Mouse (Mus musculus): ENCODE measurements around the gene Eif6. TPM values are rescaled to one million over a fixed set of nuclear protein-coding genes. Genes with fewer than 3 reads are reported as not detected.

Gene Eif6
- polyA plus RNA-seq, 1 experiment from 2014 or later = 182 TPM

DNA sequence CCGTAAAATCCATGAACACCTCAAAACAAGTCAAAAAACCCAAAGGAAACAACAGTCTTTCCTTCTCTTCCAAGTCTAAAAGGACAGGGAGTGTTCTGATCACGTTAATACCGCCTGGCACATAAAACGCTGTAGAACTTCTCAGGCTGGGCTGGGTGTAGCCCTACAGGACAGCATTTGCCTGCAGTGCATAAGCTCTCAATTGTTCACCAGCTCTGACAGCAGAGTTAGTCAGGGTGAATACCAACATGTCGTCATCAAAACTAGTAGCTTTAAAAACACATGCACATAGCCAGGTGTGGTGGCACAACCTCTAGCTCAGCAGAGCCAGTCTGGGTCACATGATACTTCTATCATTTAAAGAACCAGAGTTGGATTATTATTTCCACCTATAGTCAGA, 5.9 kb downstream of the Eif6 start:
- Histone ChIP-seq H3K9ac (no peak overlapping the region), H3K4me1 (replicated peaks) (peaks cover 41% of the 10 kb centered on the region), H3K27me3 (no peaks in the 10 kb centered on the region), H3K9me3 (replicated peaks) (no peaks in the 10 kb centered on the region), H3K4me2 (no peak overlapping the region), H3K4me3 (replicated peaks) (no peak overlapping the region), H3K36me3 (peaks cover 49% of the 10 kb centered on the region), H3K27ac (peak overlapping the region; percentile 72; the same call in 1 of the 2 replicates)
- DNase-seq (no peak), ATAC-seq (ENCODE audit: low read depth) (no peak)
- 83% methylated on average over 5 of the region's 5 CpGs for WGBS (ENCODE audit: insufficient replicate concordance)

DNA sequence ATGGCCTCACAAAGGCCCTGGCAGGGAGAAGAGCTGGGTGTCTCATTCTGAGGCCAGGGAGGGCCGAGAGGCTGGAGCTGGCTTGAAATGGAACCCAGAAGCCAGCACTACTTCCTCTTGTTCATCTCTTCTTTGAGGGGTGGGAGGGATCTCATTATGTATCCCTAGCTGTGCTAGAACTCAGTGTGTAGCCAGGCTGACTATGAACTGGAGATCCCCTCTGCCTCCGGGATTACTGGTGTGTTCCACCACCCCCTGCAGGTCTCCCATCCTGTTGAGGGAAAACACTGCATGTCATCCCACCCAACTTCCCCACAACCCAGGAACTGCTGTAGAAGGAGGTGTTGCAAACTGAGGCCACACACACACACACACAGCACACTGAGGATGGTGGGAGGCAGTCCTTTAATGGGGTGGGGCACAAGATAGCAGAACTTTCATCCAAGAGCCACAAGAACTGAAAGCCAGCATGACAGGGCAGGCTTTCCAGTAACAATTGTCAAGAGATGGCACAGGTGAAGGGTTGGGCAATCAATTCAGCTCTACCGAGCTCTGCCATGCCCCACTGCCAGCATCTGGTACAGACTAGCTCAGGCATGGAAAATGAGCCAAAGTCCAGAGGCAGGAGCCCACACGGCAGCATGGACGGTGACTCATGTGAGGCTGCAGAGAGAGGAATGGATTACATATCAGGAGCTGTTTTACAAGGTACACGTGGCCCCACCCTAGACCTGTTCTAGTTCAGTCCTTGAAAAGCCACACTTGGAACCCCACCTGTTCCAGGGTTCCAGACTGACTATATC, 7.1 kb downstream of the Eif6 start:
- 62% methylated on average over 6 of the region's 6 CpGs for WGBS (ENCODE audit: insufficient replicate concordance)
- Histone ChIP-seq H3K9ac (0 out of 2 replicates have a peak overlapping the region, but pooled peaks have one; percentile 22), H3K27me3 (no peaks in the 10 kb centered on the region), H3K9me3 (replicated peaks) (no peaks in the 10 kb centered on the region), H3K36me3 (peaks cover 49% of the 10 kb centered on the region), H3K4me2 (peak overlapping the region; percentile 89), H3K4me3 (replicated peaks) (peak overlapping the region; percentile 82; the same call in 1 of the 2 replicates), H3K4me1 (replicated peaks) (peaks cover 32% of the 10 kb centered on the region), H3K27ac (peak overlapping the region; percentile 72)
- DNase-seq (no peak), ATAC-seq (ENCODE audit: low read depth) (no peak)

DNA sequence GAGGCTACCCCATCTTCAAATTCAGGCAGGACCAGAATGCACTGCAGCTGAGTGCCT, 7.5 kb downstream of the Eif6 start, which contains the start of gene BC029722:
BC029722 (minus strand) TSS at position 35 of the 57 bp plus-strand sequence.
- Histone ChIP-seq H3K9me3 (replicated peaks) (no peaks in the 10 kb centered on the region), H3K27me3 (no peaks in the 10 kb centered on the region), H3K36me3 (peaks cover 49% of the 10 kb centered on the region), H3K4me1 (replicated peaks) (peaks cover 32% of the 10 kb centered on the region), H3K9ac (peak within 1 kb of the TSS; percentile 86), H3K4me3 (replicated peaks) (peak within 1 kb of the TSS; percentile 82), H3K4me2 (peak within 1 kb of the TSS; percentile 89), H3K27ac (peak within 1 kb of the TSS; percentile 74)
- DNase-seq (no peak), ATAC-seq (ENCODE audit: low read depth) (no peak)

GRCm38 (mm10) chr2:155818596-155819391, 7.9 kb downstream of the Eif6 start:
- Histone ChIP-seq H3K27ac (peak overlapping the region; percentile 74), H3K27me3 (0 out of 2 replicates have a peak, but pooled peaks cover 3% of the 10 kb centered on the region), H3K4me3 (replicated peaks) (peak overlapping the region; percentile 82), H3K9me3 (replicated peaks) (no peaks in the 10 kb centered on the region), H3K36me3 (peaks cover 45% of the 10 kb centered on the region), H3K4me2 (peak overlapping the region; percentile 89), H3K4me1 (replicated peaks) (peaks cover 32% of the 10 kb centered on the region), H3K9ac (peak overlapping the region; percentile 86)
- DNase-seq = peak; percentile 82
- under 1% methylated on average over 37 of the region's 37 CpGs for WGBS (ENCODE audit: insufficient replicate concordance)
- peak; percentile 97 for ATAC-seq (ENCODE audit: low read depth)

GRCm38 (mm10) chr2:155817301-155818245, 9.2 kb downstream of the Eif6 start:
- H3K9me3 ChIP-seq (replicated peaks) = no peaks in the 10 kb centered on the region
- H3K9ac ChIP-seq = peak overlapping the region; percentile 86
- peak overlapping the region; percentile 89 for H3K4me2 ChIP-seq
- peaks cover 32% of the 10 kb centered on the region for H3K4me1 ChIP-seq (replicated peaks)
- H3K36me3 ChIP-seq = peaks cover 33% of the 10 kb centered on the region
- H3K27me3 ChIP-seq = 0 out of 2 replicates have a peak, but pooled peaks cover 4% of the 10 kb centered on the region
- H3K27ac ChIP-seq = no peak overlapping the region
- WGBS (ENCODE audit: insufficient replicate concordance) = 62% methylated on average over 10 of the region's 10 CpGs
- DNase-seq (no peak), ATAC-seq (ENCODE audit: low read depth) (no peak)
- H3K4me3 ChIP-seq (replicated peaks) = peak overlapping the region; percentile 82

- 88% methylated on average over 1 of the region's 1 CpGs for WGBS (ENCODE audit: insufficient replicate concordance)
- Histone ChIP-seq H3K27me3 (0 out of 2 replicates have a peak, but pooled peaks cover 4% of the 10 kb centered on the region), H3K9me3 (replicated peaks) (no peaks in the 10 kb centered on the region), H3K27ac (no peak overlapping the region), H3K4me1 (replicated peaks) (peaks cover 32% of the 10 kb centered on the region), H3K4me3 (replicated peaks) (no peak overlapping the region), H3K36me3 (peaks cover 20% of the 10 kb centered on the region), H3K4me2 (no peak overlapping the region), H3K9ac (no peak overlapping the region)
- no peak for ATAC-seq (ENCODE audit: low read depth)
- DNase-seq = no peak
Measured at GRCm38 (mm10) chr2:155816179-155816578, 10.5 kb downstream of the Eif6 start.

DNA sequence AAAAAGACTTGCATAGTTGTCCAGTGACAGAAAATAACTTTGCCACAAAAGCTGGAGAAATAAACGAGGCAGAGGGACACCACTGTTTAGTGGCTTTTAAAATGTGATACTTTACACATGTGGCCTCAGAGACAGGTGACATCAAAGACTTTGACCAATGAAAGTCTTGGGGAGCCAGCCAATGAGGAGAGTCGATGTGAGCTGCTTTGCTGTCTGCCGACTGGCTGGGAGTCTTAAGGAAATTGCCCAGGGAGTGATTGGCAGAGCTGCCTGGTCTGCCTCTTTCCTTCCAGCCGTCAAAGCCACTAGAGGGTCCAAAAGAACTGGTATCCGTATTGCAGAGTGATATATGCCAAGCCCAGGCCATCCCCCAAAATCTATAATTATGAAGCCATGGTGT, 11.9 kb downstream of the Eif6 start:
- Histone ChIP-seq H3K9ac (no peak overlapping the region), H3K36me3 (peaks cover 6% of the 10 kb centered on the region), H3K4me1 (replicated peaks) (peaks cover 25% of the 10 kb centered on the region), H3K4me3 (replicated peaks) (no peak overlapping the region), H3K27ac (no peak overlapping the region), H3K27me3 (0 out of 2 replicates have a peak, but pooled peaks cover 7% of the 10 kb centered on the region), H3K4me2 (no peak overlapping the region), H3K9me3 (replicated peaks) (no peaks in the 10 kb centered on the region)
- DNase-seq (no peak), ATAC-seq (ENCODE audit: low read depth) (no peak)
- 23% methylated on average over 5 of the region's 5 CpGs for WGBS (ENCODE audit: insufficient replicate concordance)

DNA sequence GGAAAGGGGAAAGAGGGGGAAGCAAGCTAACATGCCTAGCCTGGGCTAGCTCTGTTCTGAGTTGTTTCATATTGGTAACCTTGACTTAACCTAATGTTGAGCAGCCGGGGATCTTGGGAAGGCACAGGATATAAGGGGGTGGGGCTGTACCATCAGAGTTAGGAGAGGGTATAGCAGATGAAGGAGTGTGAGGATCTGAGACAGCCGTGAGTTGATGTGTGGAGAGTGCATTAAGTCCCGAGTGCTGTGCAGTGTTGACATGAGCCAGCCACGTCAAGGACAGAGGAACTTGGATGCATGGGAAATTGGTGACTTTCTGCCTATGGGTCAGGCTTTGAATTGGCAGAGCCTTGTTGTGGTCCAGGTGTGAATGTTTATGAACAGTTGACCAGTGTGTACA, 14.1 kb downstream of the Eif6 start:
- DNase-seq (no peak), ATAC-seq (ENCODE audit: low read depth) (no peak)
- H3K4me2 ChIP-seq = no peak overlapping the region
- peaks cover 4% of the 10 kb centered on the region; the same call in 1 of the 2 replicates for H3K4me1 ChIP-seq (replicated peaks)
- H3K9me3 ChIP-seq (replicated peaks) = no peaks in the 10 kb centered on the region
- no peak overlapping the region for H3K4me3 ChIP-seq (replicated peaks)
- H3K27me3 ChIP-seq = 0 out of 2 replicates have a peak, but pooled peaks cover 7% of the 10 kb centered on the region
- no peak overlapping the region for H3K27ac ChIP-seq
- WGBS (ENCODE audit: insufficient replicate concordance) = 64% methylated on average over 4 of the region's 4 CpGs
- no peaks in the 10 kb centered on the region for H3K36me3 ChIP-seq
- H3K9ac ChIP-seq = no peak overlapping the region

DNA sequence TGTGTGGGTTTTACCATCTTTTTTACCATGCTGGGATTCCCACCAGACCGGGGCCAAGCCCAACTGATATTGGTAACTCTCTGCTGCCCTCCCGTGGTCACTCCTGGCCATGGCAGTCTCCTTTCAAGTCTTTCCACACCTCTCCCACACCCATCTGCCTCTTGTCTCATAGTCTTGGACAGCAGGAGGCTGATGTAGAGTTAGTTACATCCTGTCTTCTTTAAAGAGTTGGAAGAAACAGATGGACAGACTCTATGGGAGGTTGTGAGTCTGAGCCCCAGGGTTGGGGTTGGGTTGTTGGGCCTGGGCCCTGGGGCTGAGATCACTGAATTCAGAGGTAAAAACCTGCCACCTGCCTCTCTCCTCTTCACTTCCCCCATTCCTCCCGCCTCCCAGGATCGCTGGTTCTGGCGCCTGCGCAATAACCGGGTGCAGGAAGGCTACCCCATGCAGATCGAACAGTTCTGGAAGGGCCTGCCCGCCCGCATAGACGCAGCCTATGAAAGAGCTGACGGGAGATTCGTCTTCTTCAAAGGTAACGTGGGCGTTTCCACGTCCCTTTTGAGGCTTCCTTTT, 14.8 kb downstream of the Eif6 start:
- H3K4me1 ChIP-seq (replicated peaks) = no peaks in the 10 kb centered on the region
- H3K9ac ChIP-seq = no peak overlapping the region
- DNase-seq (peak; percentile 59), ATAC-seq (ENCODE audit: low read depth) (no peak)
- no peak overlapping the region for H3K4me2 ChIP-seq
- H3K9me3 ChIP-seq (replicated peaks) = no peaks in the 10 kb centered on the region
- H3K27ac ChIP-seq = no peak overlapping the region
- 0 out of 2 replicates have a peak, but pooled peaks cover 7% of the 10 kb centered on the region for H3K27me3 ChIP-seq
- no peaks in the 10 kb centered on the region for H3K36me3 ChIP-seq
- no peak overlapping the region for H3K4me3 ChIP-seq (replicated peaks)
- WGBS (ENCODE audit: insufficient replicate concordance) = 39% methylated on average over 16 of the region's 16 CpGs

DNA sequence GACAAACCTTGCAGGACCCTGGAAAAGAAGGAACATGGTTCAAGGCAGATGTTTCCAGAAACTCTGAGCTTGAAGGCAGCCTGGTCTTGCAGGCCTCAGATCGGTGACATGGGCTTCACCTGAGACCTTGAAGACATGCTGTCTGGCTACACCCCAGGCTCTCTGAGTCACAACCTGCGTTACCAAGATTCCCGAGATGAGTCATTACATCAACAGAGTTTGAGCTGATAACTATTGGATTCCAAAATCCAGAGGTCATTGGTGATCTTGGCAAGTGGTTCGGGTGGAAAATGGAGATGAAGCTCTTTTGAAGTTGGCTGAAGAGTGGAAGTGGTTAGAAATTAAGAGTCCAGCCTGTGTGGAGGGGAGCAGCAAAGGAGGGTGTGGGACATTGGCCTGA, 17.1 kb downstream of the Eif6 start:
- DNase-seq = no peak
- Histone ChIP-seq H3K9me3 (replicated peaks) (no peaks in the 10 kb centered on the region), H3K4me3 (replicated peaks) (no peak overlapping the region), H3K9ac (no peak overlapping the region), H3K4me1 (replicated peaks) (no peaks in the 10 kb centered on the region), H3K36me3 (no peaks in the 10 kb centered on the region), H3K4me2 (no peak overlapping the region), H3K27me3 (0 out of 2 replicates have a peak, but pooled peaks cover 7% of the 10 kb centered on the region), H3K27ac (no peak overlapping the region)
- ATAC-seq (ENCODE audit: low read depth) = no peak
- WGBS (ENCODE audit: insufficient replicate concordance) = 60% methylated on average over 4 of the region's 4 CpGs

DNA sequence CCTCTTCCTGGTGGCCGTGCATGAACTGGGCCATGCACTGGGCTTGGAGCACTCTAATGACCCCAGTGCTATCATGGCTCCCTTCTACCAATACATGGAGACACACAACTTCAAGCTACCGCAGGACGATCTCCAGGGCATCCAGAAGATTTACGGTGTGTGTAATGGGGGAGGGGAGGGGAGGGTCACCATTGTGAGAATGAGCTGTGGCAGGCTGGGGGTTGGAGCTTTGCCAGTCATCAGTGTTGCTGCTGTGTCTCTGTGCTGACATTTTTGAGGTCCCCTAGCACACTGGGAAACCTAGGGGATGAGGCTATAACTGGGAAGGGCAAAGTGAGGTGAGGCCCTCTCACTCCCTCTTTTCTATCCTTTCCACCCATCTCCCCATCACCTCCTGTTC, 19.3 kb downstream of the Eif6 start:
- Histone ChIP-seq H3K9ac (no peak overlapping the region), H3K27ac (no peak overlapping the region), H3K4me2 (no peak overlapping the region), H3K4me3 (replicated peaks) (no peak overlapping the region), H3K4me1 (replicated peaks) (no peaks in the 10 kb centered on the region), H3K27me3 (0 out of 2 replicates have a peak, but pooled peaks cover 2% of the 10 kb centered on the region), H3K36me3 (no peaks in the 10 kb centered on the region), H3K9me3 (replicated peaks) (no peaks in the 10 kb centered on the region)
- ATAC-seq (ENCODE audit: low read depth) (no peak), DNase-seq (no peak)
- 67% methylated on average over 4 of the region's 4 CpGs for WGBS (ENCODE audit: insufficient replicate concordance)

Data from liver, embryonic 13.5 days (tissue).